Mouse (Mus musculus): Measurements from ENCODE around the gene Cog4. TPM values are rescaled to one million over a fixed set of nuclear protein-coding genes. Genes with fewer than 3 reads are reported as not detected.

Gene Cog4
- 74.9 and 75.6 TPM in 2 replicates for polyA plus RNA-seq (2014; fragmentation: Nextera tagmentation; extraction: Ambion mirVana)

- Histone ChIP-seq H3K9ac (replicated peaks; ENCODE audit: low read length) (peak within 1 kb of the TSS; percentile 97), H3K4me2 (ENCODE audit: low read depth, low read length) (peak within 1 kb of the TSS; percentile 58), H3K4me3 (ENCODE audit: low read depth, low read length) (peak within 1 kb of the TSS; percentile 94), H3K36me3 (replicated peaks; ENCODE audit: control insufficient read depth, insufficient read depth, low read depth, low read length) (peaks cover 18% of the 10 kb centered on the region), H3K27me3 (ENCODE audit: control insufficient read depth, insufficient read depth, low read length) (no peaks in the 10 kb centered on the region), H3K27ac (replicated peaks; ENCODE audit: low read depth, low read length) (peak within 1 kb of the TSS; percentile 83), H3K9me3 (replicated peaks; ENCODE audit: control insufficient read depth, low read length) (no peaks in the 10 kb centered on the region), H3K4me1 (ENCODE audit: control insufficient read depth, insufficient read depth, low read length) (no peaks in the 10 kb centered on the region; the same call in 1 of the 2 replicates)
- ATAC-seq (replicated peaks; ENCODE audit: insufficient number of reproducible peaks, low FRiP score, low TSS enrichment, low read depth), result peak; percentile 82
- under 1% methylated on average over 53 of the region's 53 CpGs for WGBS
- peak; percentile 91 for DNase-seq (ENCODE audit: low spot score)
Observed at GRCm38 (mm10) chr8:110846405-110847170, at the start of gene Cog4, which contains the start of gene Sf3b3. Gene Cog4, plus strand, starts transcription at chr8:110846600. Gene Sf3b3, minus strand, starts transcription at chr8:110846787.

- WGBS, result 97% methylated on average over 8 of the region's 8 CpGs
- Histone ChIP-seq H3K4me2 (ENCODE audit: low read depth, low read length) (no peak overlapping the region), H3K9ac (replicated peaks; ENCODE audit: low read length) (no peak overlapping the region), H3K9me3 (replicated peaks; ENCODE audit: control insufficient read depth, low read length) (no peaks in the 10 kb centered on the region), H3K4me3 (ENCODE audit: low read depth, low read length) (no peak overlapping the region), H3K27me3 (ENCODE audit: control insufficient read depth, insufficient read depth, low read length) (no peaks in the 10 kb centered on the region), H3K4me1 (ENCODE audit: control insufficient read depth, insufficient read depth, low read length) (no peaks in the 10 kb centered on the region), H3K27ac (replicated peaks; ENCODE audit: low read depth, low read length) (no peak overlapping the region), H3K36me3 (replicated peaks; ENCODE audit: control insufficient read depth, insufficient read depth, low read depth, low read length) (no peaks in the 10 kb centered on the region)
- DNase-seq (ENCODE audit: low spot score) (no peak), ATAC-seq (replicated peaks; ENCODE audit: insufficient number of reproducible peaks, low FRiP score, low TSS enrichment, low read depth) (no peak)
Observed at GRCm38 (mm10) chr8:110797086-110797485, 49.3 kb upstream of the Cog4 start.

GRCm38 (mm10) chr8:110802988-110803387 lies 43.4 kb upstream of the Cog4 start:
- 87% methylated on average over 5 of the region's 5 CpGs for WGBS
- DNase-seq (ENCODE audit: low spot score), result no peak
- Histone ChIP-seq H3K9ac (replicated peaks; ENCODE audit: low read length) (no peak overlapping the region), H3K9me3 (replicated peaks; ENCODE audit: control insufficient read depth, low read length) (no peaks in the 10 kb centered on the region), H3K4me2 (ENCODE audit: low read depth, low read length) (no peak overlapping the region), H3K4me3 (ENCODE audit: low read depth, low read length) (no peak overlapping the region), H3K27ac (replicated peaks; ENCODE audit: low read depth, low read length) (no peak overlapping the region), H3K36me3 (replicated peaks; ENCODE audit: control insufficient read depth, insufficient read depth, low read depth, low read length) (no peaks in the 10 kb centered on the region), H3K4me1 (ENCODE audit: control insufficient read depth, insufficient read depth, low read length) (no peaks in the 10 kb centered on the region), H3K27me3 (ENCODE audit: control insufficient read depth, insufficient read depth, low read length) (no peaks in the 10 kb centered on the region)
- ATAC-seq (replicated peaks; ENCODE audit: insufficient number of reproducible peaks, low FRiP score, low TSS enrichment, low read depth), result no peak

GRCm38 (mm10) chr8:110803856-110804255 lies 42.5 kb upstream of the Cog4 start:
- no peak overlapping the region for H3K27ac ChIP-seq (replicated peaks; ENCODE audit: low read depth, low read length)
- 89% methylated on average over 9 of the region's 9 CpGs for WGBS
- H3K4me2 ChIP-seq (ENCODE audit: low read depth, low read length), result no peak overlapping the region
- no peaks in the 10 kb centered on the region for H3K4me1 ChIP-seq (ENCODE audit: control insufficient read depth, insufficient read depth, low read length)
- no peaks in the 10 kb centered on the region for H3K27me3 ChIP-seq (ENCODE audit: control insufficient read depth, insufficient read depth, low read length)
- H3K9me3 ChIP-seq (replicated peaks; ENCODE audit: control insufficient read depth, low read length), result no peaks in the 10 kb centered on the region
- no peak for ATAC-seq (replicated peaks; ENCODE audit: insufficient number of reproducible peaks, low FRiP score, low TSS enrichment, low read depth)
- no peak for DNase-seq (ENCODE audit: low spot score)
- no peak overlapping the region for H3K9ac ChIP-seq (replicated peaks; ENCODE audit: low read length)
- no peaks in the 10 kb centered on the region for H3K36me3 ChIP-seq (replicated peaks; ENCODE audit: control insufficient read depth, insufficient read depth, low read depth, low read length)
- H3K4me3 ChIP-seq (ENCODE audit: low read depth, low read length), result no peak overlapping the region

- ATAC-seq (replicated peaks; ENCODE audit: insufficient number of reproducible peaks, low FRiP score, low TSS enrichment, low read depth) (no peak), DNase-seq (ENCODE audit: low spot score) (no peak)
- Histone ChIP-seq H3K36me3 (replicated peaks; ENCODE audit: control insufficient read depth, insufficient read depth, low read depth, low read length) (no peaks in the 10 kb centered on the region; the same call in 1 of the 2 replicates), H3K4me3 (ENCODE audit: low read depth, low read length) (no peak overlapping the region), H3K4me1 (ENCODE audit: control insufficient read depth, insufficient read depth, low read length) (no peaks in the 10 kb centered on the region), H3K27me3 (ENCODE audit: control insufficient read depth, insufficient read depth, low read length) (no peaks in the 10 kb centered on the region), H3K27ac (replicated peaks; ENCODE audit: low read depth, low read length) (no peak overlapping the region), H3K9ac (replicated peaks; ENCODE audit: low read length) (no peak overlapping the region), H3K4me2 (ENCODE audit: low read depth, low read length) (no peak overlapping the region), H3K9me3 (replicated peaks; ENCODE audit: control insufficient read depth, low read length) (no peaks in the 10 kb centered on the region)
- WGBS, result 56% methylated on average over 2 of the region's 3 CpGs
Observed at GRCm38 (mm10) chr8:110804825-110805514, 41.4 kb upstream of the Cog4 start.

- Histone ChIP-seq H3K4me2 (ENCODE audit: low read depth, low read length) (no peak within 1 kb of the TSS), H3K27ac (replicated peaks; ENCODE audit: low read depth, low read length) (no peak within 1 kb of the TSS), H3K4me3 (ENCODE audit: low read depth, low read length) (no peak within 1 kb of the TSS), H3K4me1 (ENCODE audit: control insufficient read depth, insufficient read depth, low read length) (no peaks in the 10 kb centered on the region), H3K36me3 (replicated peaks; ENCODE audit: control insufficient read depth, insufficient read depth, low read depth, low read length) (peaks cover 2% of the 10 kb centered on the region; the same call in 1 of the 2 replicates), H3K9me3 (replicated peaks; ENCODE audit: control insufficient read depth, low read length) (no peaks in the 10 kb centered on the region), H3K27me3 (ENCODE audit: control insufficient read depth, insufficient read depth, low read length) (no peaks in the 10 kb centered on the region), H3K9ac (replicated peaks; ENCODE audit: low read length) (no peak within 1 kb of the TSS)
- DNase-seq (ENCODE audit: low spot score) (no peak), ATAC-seq (replicated peaks; ENCODE audit: insufficient number of reproducible peaks, low FRiP score, low TSS enrichment, low read depth) (0 out of 2 replicates have a peak, but pooled peaks have one; percentile 36)
- WGBS, result 35% methylated on average over 12 of the region's 12 CpGs
Observed at GRCm38 (mm10) chr8:110805669-110806068, 40.7 kb upstream of the Cog4 start, which contains the start of gene Il34. Gene Il34, minus strand, starts transcription at chr8:110805924.

- Histone ChIP-seq H3K4me3 (ENCODE audit: low read depth, low read length) (no peak overlapping the region), H3K4me2 (ENCODE audit: low read depth, low read length) (no peak overlapping the region), H3K36me3 (replicated peaks; ENCODE audit: control insufficient read depth, insufficient read depth, low read depth, low read length) (peaks cover 4% of the 10 kb centered on the region; the same call in 1 of the 2 replicates), H3K4me1 (ENCODE audit: control insufficient read depth, insufficient read depth, low read length) (no peaks in the 10 kb centered on the region), H3K27me3 (ENCODE audit: control insufficient read depth, insufficient read depth, low read length) (no peaks in the 10 kb centered on the region), H3K27ac (replicated peaks; ENCODE audit: low read depth, low read length) (no peak overlapping the region), H3K9me3 (replicated peaks; ENCODE audit: control insufficient read depth, low read length) (no peaks in the 10 kb centered on the region), H3K9ac (replicated peaks; ENCODE audit: low read length) (no peak overlapping the region)
- ATAC-seq (replicated peaks; ENCODE audit: insufficient number of reproducible peaks, low FRiP score, low TSS enrichment, low read depth), result no peak
- 75% methylated on average over 1 of the region's 1 CpGs for WGBS
- no peak for DNase-seq (ENCODE audit: low spot score)
Observed at GRCm38 (mm10) chr8:110806146-110806545, 40.3 kb upstream of the Cog4 start.

Data from embryonic facial prominence, embryonic 11.5 days (tissue).